Mouse (Mus musculus) lung, embryonic 16.5 days (tissue): Measurements from ENCODE around the gene Ncbp2. TPM values are rescaled to one million over a fixed set of nuclear protein-coding genes. Genes with fewer than 3 reads are reported as not detected.

ENCODE experiments used
- ATAC-seq: fragments of 200-750 bp; cut with Nextera tagmentation; 2 replicates; pipeline ENCODE4 v1.8.0; 2017; ENCODE audit warnings: low read depth, mild to moderate bottlenecking, moderate library complexity
- H3K27ac ChIP-seq: fragments of 300-500 bp; sonication (generic); 2 replicates; pipeline ENCODE4 v1.5.1; 2014; ENCODE audit warnings: mild to moderate bottlenecking, control low read depth, low read length
- H3K27me3 ChIP-seq: fragments of 300-500 bp; sonication (generic); 2 replicates; pipeline ENCODE4 v1.6.1; 2014; ENCODE audit warnings: low read depth, low read length, mixed read lengths; ENCODE audit not compliant: control insufficient read depth, insufficient read depth
- H3K36me3 ChIP-seq: fragments of 300-500 bp; sonication (generic); 2 replicates; pipeline ENCODE4 v1.6.1; 2014; ENCODE audit warnings: low read length; ENCODE audit not compliant: control insufficient read depth, insufficient read depth
- H3K4me1 ChIP-seq: fragments of 300-500 bp; sonication (generic); replicated peaks from 2 replicates; pipeline ENCODE4 v1.6.1; 2014; ENCODE audit warnings: low read length, mixed read lengths; ENCODE audit not compliant: control insufficient read depth, insufficient read depth
- H3K4me2 ChIP-seq: fragments of 300-500 bp; sonication (generic); 2 replicates; pipeline ENCODE4 v1.6.1; 2014; ENCODE audit warnings: low read depth, low read length, control low read depth
- H3K4me3 ChIP-seq: fragments of 300-500 bp; sonication (generic); 2 replicates; pipeline ENCODE4 v1.5.1; 2014; ENCODE audit warnings: mild to moderate bottlenecking, low read length, control low read depth
- H3K9ac ChIP-seq: fragments of 300-500 bp; sonication (generic); 2 replicates; pipeline ENCODE4 v1.6.1; 2014; ENCODE audit warnings: low read length, control low read depth
- H3K9me3 ChIP-seq: fragments of 300-500 bp; sonication (generic); 2 replicates; pipeline ENCODE4 v1.6.1; 2016; ENCODE audit warnings: low read length; ENCODE audit not compliant: control insufficient read depth
- WGBS: fragments of 180-500 bp; shearing (Covaris S2); extraction: QIAGEN DNeasy Blood & Tissue Kit; methylation state at CpG from one replicate; pipeline ENCODE4 v1.1.7; 2014; 5-methylcytosine and 5-hydroxymethylcytosine counted together
- polyA plus RNA-seq: library from polyadenylated mRNA; unstranded; fragments of >200 nt; fragmentation: Nextera tagmentation; extraction: Ambion mirVana; gene quantifications from 2 replicates; pipeline ENCODE4 v1.2.1, GENCODE M21; 2015

Gene Ncbp2
- 102 and 107 TPM in 2 replicates for polyA plus RNA-seq

GRCm38 (mm10) chr16:31948345-31948774, at the start of gene Ncbp2, which contains the start of gene 0610012G03Rik:
Ncbp2 (plus strand) TSS chr16:31948513.
0610012G03Rik (minus strand) TSS chr16:31948494.
- H3K4me2 ChIP-seq = peak within 1 kb of the TSS; percentile 66
- peaks cover 5% of the 10 kb centered on the region; the same call in 1 of the 2 replicates for H3K36me3 ChIP-seq
- peak within 1 kb of the TSS; percentile 79 for H3K4me3 ChIP-seq
- peaks cover 21% of the 10 kb centered on the region for H3K4me1 ChIP-seq
- ATAC-seq = peak; percentile 96
- H3K27ac ChIP-seq = peak within 1 kb of the TSS; percentile 84
- no peaks in the 10 kb centered on the region for H3K27me3 ChIP-seq
- peak within 1 kb of the TSS; percentile 92 for H3K9ac ChIP-seq
- under 1% methylated on average over 48 of the region's 55 CpGs for WGBS
- no peaks in the 10 kb centered on the region for H3K9me3 ChIP-seq

GRCm38 (mm10) chr16:31898546-31899326, 49.6 kb upstream of the Ncbp2 start:
- no peak overlapping the region for H3K9ac ChIP-seq
- H3K27me3 ChIP-seq = no peaks in the 10 kb centered on the region
- no peak overlapping the region for H3K4me3 ChIP-seq
- 70% methylated on average over 18 of the region's 18 CpGs for WGBS
- no peak overlapping the region for H3K4me2 ChIP-seq
- H3K4me1 ChIP-seq = peaks cover 4% of the 10 kb centered on the region; the same call in 1 of the 2 replicates
- no peaks in the 10 kb centered on the region for H3K36me3 ChIP-seq
- ATAC-seq = peak; percentile 48; the same call in 1 of the 2 replicates
- H3K9me3 ChIP-seq = no peaks in the 10 kb centered on the region
- H3K27ac ChIP-seq = no peak overlapping the region

- Histone ChIP-seq H3K4me1 (peaks cover 8% of the 10 kb centered on the region; the same call in 1 of the 2 replicates), H3K9ac (no peak overlapping the region), H3K4me2 (no peak overlapping the region), H3K36me3 (no peaks in the 10 kb centered on the region), H3K27me3 (no peaks in the 10 kb centered on the region), H3K4me3 (no peak overlapping the region), H3K9me3 (no peaks in the 10 kb centered on the region), H3K27ac (no peak overlapping the region)
- no peak for ATAC-seq
- WGBS = 72% methylated on average over 1 of the region's 1 CpGs
These were observed 46.4 kb upstream of the Ncbp2 start for GRCm38 (mm10) chr16:31901886-31902285.

- Histone ChIP-seq H3K4me1 (peaks cover 5% of the 10 kb centered on the region; the same call in 1 of the 2 replicates), H3K27ac (no peak overlapping the region), H3K9me3 (no peaks in the 10 kb centered on the region), H3K9ac (no peak overlapping the region), H3K36me3 (no peaks in the 10 kb centered on the region), H3K4me2 (no peak overlapping the region), H3K4me3 (no peak overlapping the region), H3K27me3 (no peaks in the 10 kb centered on the region)
- no peak for ATAC-seq
- 79% methylated on average over 8 of the region's 8 CpGs for WGBS
These were observed 45.1 kb upstream of the Ncbp2 start for GRCm38 (mm10) chr16:31903239-31903638.

- Histone ChIP-seq H3K27me3 (no peaks in the 10 kb centered on the region), H3K4me1 (peaks cover 5% of the 10 kb centered on the region; the same call in 1 of the 2 replicates), H3K4me2 (no peak overlapping the region), H3K36me3 (no peaks in the 10 kb centered on the region), H3K4me3 (no peak overlapping the region), H3K9ac (no peak overlapping the region), H3K27ac (no peak overlapping the region), H3K9me3 (no peaks in the 10 kb centered on the region)
- no peak for ATAC-seq
- WGBS = 64% methylated on average over 4 of the region's 4 CpGs
These were observed 43.0 kb upstream of the Ncbp2 start for GRCm38 (mm10) chr16:31905331-31905730.

- H3K36me3 ChIP-seq = no peaks in the 10 kb centered on the region
- peak; percentile 26; the same call in 1 of the 2 replicates for ATAC-seq
- H3K9me3 ChIP-seq = no peaks in the 10 kb centered on the region
- WGBS = 39% methylated on average over 19 of the region's 20 CpGs
- peak overlapping the region; percentile 1; the same call in 1 of the 2 replicates for H3K9ac ChIP-seq
- no peak overlapping the region for H3K27ac ChIP-seq
- H3K4me2 ChIP-seq = peak overlapping the region; percentile 48
- no peaks in the 10 kb centered on the region for H3K27me3 ChIP-seq
- H3K4me3 ChIP-seq = no peak overlapping the region
- peaks cover 5% of the 10 kb centered on the region; the same call in 1 of the 2 replicates for H3K4me1 ChIP-seq
These were observed 42.2 kb upstream of the Ncbp2 start for GRCm38 (mm10) chr16:31905891-31906825.

- Histone ChIP-seq H3K9me3 (no peaks in the 10 kb centered on the region), H3K27me3 (no peaks in the 10 kb centered on the region), H3K27ac (no peak overlapping the region), H3K4me3 (peak overlapping the region; percentile 25), H3K36me3 (no peaks in the 10 kb centered on the region), H3K4me1 (peaks cover 5% of the 10 kb centered on the region; the same call in 1 of the 2 replicates), H3K4me2 (peak overlapping the region; percentile 48), H3K9ac (peak overlapping the region; percentile 1; the same call in 1 of the 2 replicates)
- peak; percentile 38; the same call in 1 of the 2 replicates for ATAC-seq
- WGBS = 6% methylated on average over 9 of the region's 9 CpGs
These were observed 41.4 kb upstream of the Ncbp2 start for GRCm38 (mm10) chr16:31906896-31907295.

- H3K4me3 ChIP-seq = no peak overlapping the region
- 54% methylated on average over 11 of the region's 11 CpGs for WGBS
- ATAC-seq = no peak
- H3K9me3 ChIP-seq = no peaks in the 10 kb centered on the region
- no peaks in the 10 kb centered on the region for H3K36me3 ChIP-seq
- no peak overlapping the region for H3K4me2 ChIP-seq
- peaks cover 5% of the 10 kb centered on the region; the same call in 1 of the 2 replicates for H3K4me1 ChIP-seq
- H3K9ac ChIP-seq = no peak overlapping the region
- no peak overlapping the region for H3K27ac ChIP-seq
- H3K27me3 ChIP-seq = no peaks in the 10 kb centered on the region
These were observed 39.4 kb upstream of the Ncbp2 start for GRCm38 (mm10) chr16:31908959-31909358.
